Mouse (Mus musculus): Measurements from ENCODE around the gene Clip1. TPM values are rescaled to one million over a fixed set of nuclear protein-coding genes. Genes with fewer than 3 reads are reported as not detected.
"Not testable (repeated sequence)": the region's sequence is repeated elsewhere in the genome, so short reads cannot be mapped to it uniquely, and the experiment has no call there.

Gene Clip1
- polyA plus RNA-seq (2015; fragmentation: Nextera tagmentation; extraction: Ambion mirVana), result 86.1 and 93.6 TPM in 2 replicates

DNA sequence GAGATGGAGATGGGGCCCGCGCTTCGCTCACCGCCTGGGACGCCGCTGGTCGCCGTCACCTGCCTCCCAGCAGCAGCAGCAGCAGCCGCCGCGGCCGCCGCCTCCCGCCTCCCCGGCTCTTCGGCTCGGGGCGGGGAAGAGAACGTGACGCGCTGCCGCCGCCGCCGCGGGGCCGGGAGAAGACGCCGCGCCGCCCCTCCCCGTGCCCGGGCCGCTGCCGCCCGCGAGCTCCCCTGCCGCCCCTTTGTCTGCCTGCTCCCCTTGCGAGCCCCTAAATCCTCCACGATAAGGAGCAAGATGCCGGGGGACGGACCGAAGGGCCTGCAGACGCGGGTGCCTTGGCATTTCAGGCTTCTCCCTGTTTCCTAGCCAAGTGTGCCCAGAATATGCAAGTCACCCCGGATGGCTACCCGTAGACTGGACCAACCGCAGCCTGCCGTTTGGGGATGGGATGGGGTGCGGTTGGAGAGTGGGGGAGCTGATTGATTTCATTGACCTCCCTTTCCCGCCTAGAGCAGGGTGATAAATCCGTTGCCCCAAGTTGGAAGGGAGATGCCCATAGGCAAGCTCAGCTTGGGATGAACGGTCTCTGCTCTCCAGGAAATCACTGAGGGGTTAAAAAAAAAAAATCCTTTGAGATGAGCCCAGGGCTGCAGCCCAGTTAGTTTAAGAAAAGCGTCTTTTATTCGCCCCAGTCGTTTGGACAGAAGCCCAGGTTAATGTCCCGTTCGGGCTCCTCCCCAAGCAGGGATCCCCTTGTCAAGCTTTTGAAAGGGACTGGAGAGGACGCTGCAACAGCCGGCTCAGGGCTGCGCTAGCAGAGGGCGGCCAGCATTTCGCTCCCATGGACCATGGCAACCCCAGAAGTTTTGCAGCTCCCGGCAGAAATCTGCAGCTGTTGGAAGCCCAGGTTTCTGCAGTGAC, at the start of gene Clip1:
Clip1 (minus strand) TSS at position 398 of the 924 bp plus-strand sequence.
- peak within 1 kb of the TSS; percentile 98 for H3K27ac ChIP-seq (ENCODE audit: low read length)
- H3K4me1 ChIP-seq (ENCODE audit: control insufficient read depth, insufficient read depth, low read length), result peaks cover 26% of the 10 kb centered on the region
- H3K4me3 ChIP-seq (ENCODE audit: low read depth, low read length), result peak within 1 kb of the TSS; percentile 92
- H3K36me3 ChIP-seq (ENCODE audit: control insufficient read depth, insufficient read depth, low read length), result no peaks in the 10 kb centered on the region
- under 1% methylated on average over 36 of the region's 64 CpGs for WGBS
- H3K9ac ChIP-seq (ENCODE audit: low read depth, low read length), result peak within 1 kb of the TSS; percentile 96
- no peaks in the 10 kb centered on the region for H3K27me3 ChIP-seq (ENCODE audit: control insufficient read depth, insufficient read depth, low read depth, low read length)
- H3K4me2 ChIP-seq (ENCODE audit: low read length), result peak within 1 kb of the TSS; percentile 57
- peak; percentile 87 for ATAC-seq
- H3K9me3 ChIP-seq (replicated peaks; ENCODE audit: control insufficient read depth, low read length, poor library complexity, severe bottlenecking), result no peaks in the 10 kb centered on the region

DNA sequence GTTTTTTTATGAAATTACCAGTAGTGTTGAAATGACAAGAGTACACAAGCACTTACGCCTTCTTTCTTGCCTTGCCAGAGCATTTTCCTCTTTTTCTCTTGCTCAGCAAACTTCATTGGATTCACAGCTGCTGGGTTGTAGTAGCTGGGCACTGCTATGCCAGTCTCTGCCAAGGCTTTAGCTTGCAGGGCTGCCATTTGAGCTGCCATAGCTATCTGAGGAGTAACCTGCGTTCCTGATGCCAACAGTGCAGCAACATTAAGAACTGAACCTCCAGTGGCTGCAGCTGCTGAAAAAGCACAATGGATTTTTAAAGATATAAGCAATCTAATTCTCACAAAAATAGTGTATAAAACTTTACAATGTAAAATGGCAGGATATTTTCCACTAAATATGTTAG, 46.6 kb upstream of the Clip1 start:
- Histone ChIP-seq H3K36me3 (ENCODE audit: control insufficient read depth, insufficient read depth, low read length) (peaks cover 43% of the 10 kb centered on the region), H3K9me3 (replicated peaks; ENCODE audit: control insufficient read depth, low read length, poor library complexity, severe bottlenecking) (no peaks in the 10 kb centered on the region), H3K4me1 (ENCODE audit: control insufficient read depth, insufficient read depth, low read length) (no peaks in the 10 kb centered on the region), H3K4me3 (ENCODE audit: low read depth, low read length) (no peak overlapping the region), H3K27ac (ENCODE audit: low read length) (no peak overlapping the region), H3K27me3 (ENCODE audit: control insufficient read depth, insufficient read depth, low read depth, low read length) (no peaks in the 10 kb centered on the region), H3K4me2 (ENCODE audit: low read length) (no peak overlapping the region), H3K9ac (ENCODE audit: low read depth, low read length) (no peak overlapping the region)
- WGBS, result 99% methylated on average over 2 of the region's 2 CpGs
- no peak for ATAC-seq

DNA sequence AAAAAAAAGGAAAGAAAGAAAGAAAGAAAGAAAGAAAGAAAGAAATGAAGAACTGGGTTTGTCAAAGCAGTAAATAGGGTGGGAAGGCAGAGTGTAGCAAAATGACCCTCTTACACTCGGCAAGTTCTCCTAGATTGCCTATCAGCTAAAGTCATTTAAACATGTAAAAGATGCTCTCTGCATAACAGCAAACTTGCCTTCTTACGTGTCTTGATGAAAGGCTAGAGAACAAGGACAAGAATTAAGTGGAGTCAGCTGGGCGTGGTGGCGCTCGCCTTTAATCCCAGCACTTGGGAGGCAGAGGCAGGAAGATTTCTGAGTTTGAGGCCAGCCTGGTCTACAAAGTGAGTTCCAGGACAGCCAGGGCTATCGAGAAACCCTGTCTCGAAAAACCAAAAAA, 39.4 kb upstream of the Clip1 start:
- ATAC-seq; H3K27ac ChIP-seq (ENCODE audit: low read length); H3K36me3 ChIP-seq (ENCODE audit: control insufficient read depth, insufficient read depth, low read length); H3K4me3 ChIP-seq (ENCODE audit: low read depth, low read length); H3K9ac ChIP-seq (ENCODE audit: low read depth, low read length); H3K9me3 ChIP-seq (replicated peaks; ENCODE audit: control insufficient read depth, low read length, poor library complexity, severe bottlenecking); H3K4me2 ChIP-seq (ENCODE audit: low read length); H3K27me3 ChIP-seq (ENCODE audit: control insufficient read depth, insufficient read depth, low read depth, low read length): not testable (repeated sequence)
- H3K4me1 ChIP-seq (ENCODE audit: control insufficient read depth, insufficient read depth, low read length), result peaks cover 13% of the 10 kb centered on the region
- WGBS, result 92% methylated on average over 7 of the region's 7 CpGs

DNA sequence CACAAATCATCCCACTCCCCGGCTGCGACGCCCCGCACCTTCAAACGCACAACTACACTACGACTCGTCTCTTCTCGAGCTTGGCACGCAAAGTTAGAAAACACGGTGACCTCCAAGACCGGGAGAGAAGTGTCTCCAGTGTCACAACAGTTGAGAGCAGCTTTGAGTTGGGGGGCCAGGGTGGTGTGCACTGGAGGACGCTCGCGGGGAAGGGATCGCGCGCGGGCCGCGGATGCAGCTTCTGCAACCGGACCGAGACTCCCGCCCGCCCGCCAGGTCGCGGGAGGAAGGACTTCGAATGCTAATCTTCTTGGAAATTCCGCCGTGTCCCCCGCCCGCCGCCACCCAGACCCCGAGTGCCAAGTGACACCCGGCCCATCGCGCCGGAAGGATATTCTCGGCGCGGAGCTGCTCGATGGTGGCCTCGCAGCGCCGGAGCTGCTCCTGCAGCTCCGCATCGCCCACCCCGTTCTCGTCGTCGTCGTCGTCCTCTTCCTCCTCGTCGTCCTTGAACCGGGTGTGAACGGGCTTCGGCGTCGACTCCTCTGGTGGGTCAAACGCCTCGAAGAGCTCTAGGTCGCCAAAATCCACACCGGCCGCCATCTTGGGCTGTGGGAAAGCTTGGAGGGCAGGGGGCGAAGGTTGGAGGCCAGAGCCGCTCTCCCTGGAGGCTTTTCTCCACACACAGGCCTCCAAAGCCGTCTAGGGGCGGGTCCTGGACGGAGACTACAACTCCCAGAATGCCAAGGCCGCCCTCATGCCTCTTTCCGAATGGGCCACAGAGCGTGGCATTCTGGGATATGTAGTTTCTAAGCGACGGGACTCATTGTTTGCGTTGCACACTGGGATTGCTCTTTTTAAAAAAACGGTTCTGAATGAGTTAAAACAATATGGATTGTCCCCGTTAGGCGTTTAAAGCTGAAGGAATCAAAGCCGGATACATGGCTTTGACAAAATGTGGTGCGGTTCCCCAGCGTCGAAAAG, 36.2 kb upstream of the Clip1 start, which contains the start of gene Zcchc8:
Zcchc8 (minus strand) TSS at position 773 of the 984 bp plus-strand sequence.
- ATAC-seq, result peak; percentile 100
- peak within 1 kb of the TSS; percentile 92 for H3K27ac ChIP-seq (ENCODE audit: low read length)
- peak within 1 kb of the TSS; percentile 64 for H3K4me3 ChIP-seq (ENCODE audit: low read depth, low read length)
- peak within 1 kb of the TSS; percentile 93 for H3K4me2 ChIP-seq (ENCODE audit: low read length)
- H3K4me1 ChIP-seq (ENCODE audit: control insufficient read depth, insufficient read depth, low read length), result peaks cover 27% of the 10 kb centered on the region
- WGBS, result under 1% methylated on average over 82 of the region's 83 CpGs
- no peaks in the 10 kb centered on the region for H3K27me3 ChIP-seq (ENCODE audit: control insufficient read depth, insufficient read depth, low read depth, low read length)
- H3K36me3 ChIP-seq (ENCODE audit: control insufficient read depth, insufficient read depth, low read length), result no peaks in the 10 kb centered on the region
- no peaks in the 10 kb centered on the region for H3K9me3 ChIP-seq (replicated peaks; ENCODE audit: control insufficient read depth, low read length, poor library complexity, severe bottlenecking)
- H3K9ac ChIP-seq (ENCODE audit: low read depth, low read length), result peak within 1 kb of the TSS; percentile 68

DNA sequence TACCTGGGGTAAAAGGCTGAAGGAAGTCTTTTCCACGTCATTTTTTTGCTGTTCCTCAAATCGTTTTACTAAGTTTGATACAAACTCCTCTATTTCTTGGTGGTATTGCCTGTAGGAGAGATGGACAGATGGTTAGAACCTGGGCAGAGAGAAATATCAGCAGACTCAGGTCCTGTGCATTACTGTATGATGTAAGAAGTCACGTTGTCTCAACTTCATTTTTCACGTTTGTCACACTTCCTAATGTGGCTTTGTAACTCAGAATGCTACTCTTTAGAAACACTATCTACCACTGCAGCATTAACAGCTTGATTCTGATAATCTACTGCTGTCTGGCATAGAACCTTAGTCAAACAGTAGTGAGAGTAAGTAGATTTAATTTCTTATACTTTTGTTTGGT, 30.2 kb upstream of the Clip1 start:
- no peak for ATAC-seq
- no peaks in the 10 kb centered on the region for H3K27me3 ChIP-seq (ENCODE audit: control insufficient read depth, insufficient read depth, low read depth, low read length)
- WGBS, result 94% methylated on average over 4 of the region's 4 CpGs

DNA sequence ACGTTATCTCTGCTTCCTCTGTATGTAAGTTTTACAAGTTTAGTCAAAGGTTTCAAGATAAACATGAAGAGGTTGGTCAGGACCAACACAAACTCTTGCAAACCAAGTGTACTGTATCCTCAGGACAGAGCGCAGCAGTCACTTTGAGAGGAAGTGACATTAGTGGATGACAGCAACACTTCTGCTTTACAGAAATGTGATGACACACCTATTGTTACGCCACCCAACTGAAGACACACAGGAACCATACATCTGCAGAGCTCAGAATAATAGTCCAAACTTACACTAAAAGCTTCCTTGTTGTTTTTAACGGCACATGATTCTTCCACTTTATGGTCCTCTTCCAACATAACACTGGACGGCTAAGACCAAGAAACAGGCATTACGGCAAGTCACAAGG, 29.4 kb upstream of the Clip1 start:
- Histone ChIP-seq H3K9me3 (replicated peaks; ENCODE audit: control insufficient read depth, low read length, poor library complexity, severe bottlenecking) (no peaks in the 10 kb centered on the region), H3K27ac (ENCODE audit: low read length) (no peak overlapping the region), H3K9ac (ENCODE audit: low read depth, low read length) (no peak overlapping the region), H3K4me3 (ENCODE audit: low read depth, low read length) (no peak overlapping the region), H3K36me3 (ENCODE audit: control insufficient read depth, insufficient read depth, low read length) (peaks cover 43% of the 10 kb centered on the region), H3K27me3 (ENCODE audit: control insufficient read depth, insufficient read depth, low read depth, low read length) (no peaks in the 10 kb centered on the region), H3K4me2 (ENCODE audit: low read length) (no peak overlapping the region), H3K4me1 (ENCODE audit: control insufficient read depth, insufficient read depth, low read length) (peaks cover 13% of the 10 kb centered on the region)
- ATAC-seq, result no peak
- 96% methylated on average over 6 of the region's 6 CpGs for WGBS

More for the DNA sequence above, 30.2 kb upstream of the Clip1 start:
- no peak overlapping the region for H3K9ac ChIP-seq (ENCODE audit: low read depth, low read length)
- no peak overlapping the region for H3K27ac ChIP-seq (ENCODE audit: low read length)
- H3K9me3 ChIP-seq (replicated peaks; ENCODE audit: control insufficient read depth, low read length, poor library complexity, severe bottlenecking), result no peaks in the 10 kb centered on the region
- H3K4me2 ChIP-seq (ENCODE audit: low read length), result no peak overlapping the region
- peaks cover 21% of the 10 kb centered on the region for H3K4me1 ChIP-seq (ENCODE audit: control insufficient read depth, insufficient read depth, low read length)
- H3K4me3 ChIP-seq (ENCODE audit: low read depth, low read length), result no peak overlapping the region
- H3K36me3 ChIP-seq (ENCODE audit: control insufficient read depth, insufficient read depth, low read length), result peaks cover 41% of the 10 kb centered on the region

DNA sequence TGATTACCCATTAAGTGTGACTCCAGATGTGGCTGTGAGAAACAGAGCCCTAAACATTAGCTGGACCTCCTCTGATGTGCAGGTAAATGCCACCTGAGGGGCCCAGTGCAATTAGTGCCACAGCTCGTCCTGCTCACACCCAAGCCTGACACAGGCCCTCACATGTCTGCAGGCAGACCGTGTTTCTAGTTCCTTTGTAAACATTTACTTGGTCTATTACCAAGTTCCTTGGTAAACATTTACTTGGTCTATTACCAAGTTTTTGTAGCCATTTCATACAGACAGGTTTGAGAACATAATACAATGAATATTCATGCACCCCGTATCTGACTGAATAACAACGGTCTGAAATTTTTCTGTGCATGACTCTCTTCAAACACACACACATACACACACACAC, 25.2 kb upstream of the Clip1 start:
- 89% methylated on average over 4 of the region's 4 CpGs for WGBS
- Histone ChIP-seq H3K9ac (ENCODE audit: low read depth, low read length) (no peak overlapping the region), H3K4me3 (ENCODE audit: low read depth, low read length) (no peak overlapping the region), H3K27ac (ENCODE audit: low read length) (no peak overlapping the region), H3K27me3 (ENCODE audit: control insufficient read depth, insufficient read depth, low read depth, low read length) (no peaks in the 10 kb centered on the region), H3K4me1 (ENCODE audit: control insufficient read depth, insufficient read depth, low read length) (no peaks in the 10 kb centered on the region), H3K36me3 (ENCODE audit: control insufficient read depth, insufficient read depth, low read length) (peaks cover 62% of the 10 kb centered on the region), H3K4me2 (ENCODE audit: low read length) (no peak overlapping the region), H3K9me3 (replicated peaks; ENCODE audit: control insufficient read depth, low read length, poor library complexity, severe bottlenecking) (no peaks in the 10 kb centered on the region)
- ATAC-seq, result no peak

DNA sequence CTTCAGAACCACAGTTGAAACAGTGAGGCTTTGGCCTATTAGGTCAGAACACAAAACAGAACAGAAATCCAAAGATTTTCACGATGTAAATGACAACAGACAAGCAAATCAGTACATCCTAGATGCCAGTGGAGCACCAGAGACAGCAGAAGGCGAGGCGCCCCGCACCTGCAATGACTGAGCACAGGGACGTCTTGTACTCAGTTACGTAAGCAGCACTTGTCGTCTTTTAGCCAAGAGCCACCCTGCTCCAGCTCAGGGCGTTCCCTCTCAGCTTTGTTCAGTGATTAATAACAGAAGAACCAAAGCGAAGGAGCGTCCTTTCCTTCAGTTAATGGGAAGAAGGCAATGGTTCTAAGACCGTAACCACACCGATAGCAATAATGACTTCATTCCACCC, 24.2 kb upstream of the Clip1 start:
- Histone ChIP-seq H3K36me3 (ENCODE audit: control insufficient read depth, insufficient read depth, low read length) (peaks cover 58% of the 10 kb centered on the region), H3K4me3 (ENCODE audit: low read depth, low read length) (no peak overlapping the region), H3K4me1 (ENCODE audit: control insufficient read depth, insufficient read depth, low read length) (no peaks in the 10 kb centered on the region), H3K27me3 (ENCODE audit: control insufficient read depth, insufficient read depth, low read depth, low read length) (no peaks in the 10 kb centered on the region), H3K4me2 (ENCODE audit: low read length) (no peak overlapping the region), H3K27ac (ENCODE audit: low read length) (no peak overlapping the region), H3K9me3 (replicated peaks; ENCODE audit: control insufficient read depth, low read length, poor library complexity, severe bottlenecking) (no peaks in the 10 kb centered on the region), H3K9ac (ENCODE audit: low read depth, low read length) (no peak overlapping the region)
- ATAC-seq, result no peak
- 93% methylated on average over 12 of the region's 12 CpGs for WGBS
